Mouse (Mus musculus): ENCODE data around the gene Epsti1. TPM values are rescaled to one million over a fixed set of nuclear protein-coding genes. Genes with fewer than 3 reads are reported as not detected.

Gene Epsti1
- total and polyA plus RNA-seq, 3 experiments: not detected

DNA sequence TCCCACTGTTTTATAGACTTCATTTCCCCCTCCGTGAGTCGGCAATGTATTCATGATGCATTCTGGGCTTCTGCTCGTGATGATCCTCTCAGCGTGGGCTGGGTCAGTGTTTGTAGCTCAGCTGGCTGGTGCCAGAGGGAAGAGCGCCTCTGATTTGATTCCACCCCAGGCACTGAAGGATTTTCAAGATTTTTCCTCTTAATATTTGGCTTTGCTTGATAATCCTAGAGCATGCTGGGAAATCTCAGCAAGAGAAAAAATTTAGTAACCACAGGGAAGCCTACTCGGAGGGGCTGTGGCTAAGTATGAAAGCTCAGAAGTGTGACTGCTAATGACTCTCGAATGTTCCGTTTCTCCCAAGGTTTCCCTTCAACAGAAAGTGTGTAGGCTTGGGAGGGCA lies 134.8 kb downstream of the Epsti1 start:
- DNase-seq (ENCODE audit: low read depth, low spot score): no peak
- no peaks in the 10 kb centered on the region for H3K36me3 ChIP-seq (ENCODE audit: control insufficient read depth in 1 of 2, insufficient read depth in 2 of 2, low read length in 2 of 2)
- no peaks in the 10 kb centered on the region for H3K27me3 ChIP-seq (ENCODE audit: control insufficient read depth in 1 of 2, insufficient read depth in 2 of 2, low read length in 2 of 2)
- no peak overlapping the region for H3K9ac ChIP-seq (ENCODE audit: control insufficient read depth, low read depth, low read length, poor library complexity, severe bottlenecking)
- TF ChIP-seq NRF1 (IDR thresholded peaks at IDR 0.05; ENCODE audit: insufficient read depth, low read depth, low read length, poor library complexity, severe bottlenecking) (no peak), ZNF384 (IDR thresholded peaks at IDR 0.05; ENCODE audit: low read depth, low read length) (no peak), POLR2AphosphoS2 (IDR thresholded peaks at IDR 0.05; ENCODE audit: low read length) (no peak), MAX (IDR thresholded peaks at IDR 0.05; ENCODE audit: low read length) (no peak), ZKSCAN1 (IDR thresholded peaks at IDR 0.05; ENCODE audit: low read depth, low read length) (no peak), KAT2A (conservative IDR thresholded peaks at IDR 0.05; ENCODE audit: low read depth, low read length) (no peak), CTCF (IDR thresholded peaks at IDR 0.05 in 2 of 3, conservative IDR thresholded peaks at IDR 0.05 in 1 of 3; ENCODE audit: control insufficient read depth in 1 of 3, insufficient read depth in 1 of 3, low read depth in 2 of 3, low read length in 3 of 3, poor library complexity in 1 of 3, severe bottlenecking in 1 of 3) (no peak), USF2 (IDR thresholded peaks at IDR 0.05; ENCODE audit: borderline replicate concordance in 1 of 2, insufficient read depth in 1 of 2, low read depth in 1 of 2, low read length in 2 of 2) (no peak), GABPA (IDR thresholded peaks at IDR 0.05; ENCODE audit: low read depth, low read length) (no peak), TBP (IDR thresholded peaks at IDR 0.05; ENCODE audit: low read depth, low read length) (no peak), SMC3 (IDR thresholded peaks at IDR 0.05; ENCODE audit: low read depth, low read length) (no peak), ETS1 (IDR thresholded peaks at IDR 0.05; ENCODE audit: low read depth, low read length) (no peak), MAZ (IDR thresholded peaks at IDR 0.05; ENCODE audit: low read depth, low read length) (no peak), RCOR1 (IDR thresholded peaks at IDR 0.05; ENCODE audit: low read depth, low read length) (no peak), ELF1 (IDR thresholded peaks at IDR 0.05; ENCODE audit: low read depth, low read length) (no peak), SIN3A (IDR thresholded peaks at IDR 0.05; ENCODE audit: low read length) (no peak), USF1 (IDR thresholded peaks at IDR 0.05; ENCODE audit: low read depth, low read length) (no peak)
- no peak overlapping the region for H3K4me3 ChIP-seq (ENCODE audit: control insufficient read depth in 1 of 2, insufficient read depth in 1 of 2, low read depth in 2 of 2, low read length in 2 of 2)
- no peak overlapping the region for H3K27ac ChIP-seq (ENCODE audit: control insufficient read depth, low read depth, low read length)
- no peaks in the 10 kb centered on the region for H3K79me2 ChIP-seq (ENCODE audit: control insufficient read depth, insufficient read depth, low read length, poor library complexity)
- H3K4me1 ChIP-seq (ENCODE audit: control insufficient read depth in 1 of 2, insufficient read depth in 2 of 2, low read length in 2 of 2): no peaks in the 10 kb centered on the region
- no peaks in the 10 kb centered on the region for H3K9me3 ChIP-seq (replicated peaks; ENCODE audit: insufficient read depth, low read length)

DNA sequence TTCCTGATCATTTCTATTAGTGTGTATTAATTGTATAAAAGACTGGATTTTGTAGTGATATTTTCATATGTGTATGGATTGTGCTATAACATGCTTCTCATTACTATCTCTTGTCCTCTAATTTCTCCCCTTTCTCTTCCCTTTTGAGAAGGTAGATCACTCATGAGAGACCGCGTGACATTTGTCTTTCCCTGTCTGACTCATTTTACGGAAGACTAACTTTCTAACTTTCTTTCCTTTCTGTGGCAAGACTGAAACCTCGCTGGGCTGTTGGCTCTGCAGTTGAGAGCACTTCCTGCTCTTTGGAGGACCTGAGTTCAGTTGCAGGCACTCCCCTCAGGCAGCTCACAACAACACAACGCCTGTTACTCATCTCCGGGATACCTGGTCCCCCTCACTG lies 136.6 kb downstream of the Epsti1 start:
- TF ChIP-seq UBTF (IDR thresholded peaks at IDR 0.05; ENCODE audit: borderline replicate concordance, insufficient read depth, low read depth, low read length) (no peak), SIN3A (IDR thresholded peaks at IDR 0.05; ENCODE audit: low read length) (no peak), CHD1 (IDR thresholded peaks at IDR 0.05; ENCODE audit: low read depth, low read length) (no peak), NELFE (IDR thresholded peaks at IDR 0.05; ENCODE audit: low read depth, low read length) (no peak), TAL1 (IDR thresholded peaks at IDR 0.05; ENCODE audit: low read length) (no peak), ZKSCAN1 (IDR thresholded peaks at IDR 0.05; ENCODE audit: low read depth, low read length) (no peak), MAX (IDR thresholded peaks at IDR 0.05; ENCODE audit: low read length) (no peak), MAZ (IDR thresholded peaks at IDR 0.05; ENCODE audit: low read depth, low read length) (no peak)
- H3K4me3 ChIP-seq (ENCODE audit: control insufficient read depth in 1 of 2, insufficient read depth in 1 of 2, low read depth in 2 of 2, low read length in 2 of 2): no peak overlapping the region
- no peak overlapping the region for H3K9ac ChIP-seq (ENCODE audit: control insufficient read depth, low read depth, low read length, poor library complexity, severe bottlenecking)
- no peaks in the 10 kb centered on the region for H3K36me3 ChIP-seq (ENCODE audit: control insufficient read depth in 1 of 2, insufficient read depth in 2 of 2, low read length in 2 of 2)
- DNase-seq (ENCODE audit: low read depth, low spot score): no peak
- no peak overlapping the region for H3K27ac ChIP-seq (ENCODE audit: control insufficient read depth, low read depth, low read length)
- no peaks in the 10 kb centered on the region for H3K27me3 ChIP-seq (ENCODE audit: control insufficient read depth in 1 of 2, insufficient read depth in 2 of 2, low read length in 2 of 2)
- no peaks in the 10 kb centered on the region for H3K9me3 ChIP-seq (replicated peaks; ENCODE audit: insufficient read depth, low read length)
- H3K79me2 ChIP-seq (ENCODE audit: control insufficient read depth, insufficient read depth, low read length, poor library complexity): no peaks in the 10 kb centered on the region
- H3K4me1 ChIP-seq (ENCODE audit: control insufficient read depth in 1 of 2, insufficient read depth in 2 of 2, low read length in 2 of 2): no peaks in the 10 kb centered on the region
